Mouse (Mus musculus) CH12.LX (cell line): ENCODE results near the gene Plgrkt.

Experiments used
- CTCF ChIP-seq, 2 experiments: IDR thresholded peaks in 1 of 2; conservative IDR thresholded peaks in 1 of 2; 2 replicates each; pipeline ENCODE4 v1.5.1; 2011 to 2012; ENCODE audit warnings: low read depth in 2 of 2, low read length in 2 of 2, improper control_type of control experiment in 1 of 2, inconsistent platforms in 1 of 2, mild to moderate bottlenecking in 1 of 2, moderate library complexity in 1 of 2
- E2F4 ChIP-seq: IDR thresholded peaks from 2 replicates; pipeline ENCODE4 v1.6.1; 2011; ENCODE audit warnings: low read depth, low read length, improper control_type of control experiment; ENCODE audit not compliant: insufficient replicate concordance
- ELF1 ChIP-seq: IDR thresholded peaks from 2 replicates; pipeline ENCODE4 v1.6.1; 2014; ENCODE audit warnings: low read depth, mild to moderate bottlenecking, inconsistent platforms, low read length, improper control_type of control experiment
- EP300 ChIP-seq: IDR thresholded peaks from 2 replicates; pipeline ENCODE4 v1.6.1; 2011; ENCODE audit warnings: low read length, improper control_type of control experiment
- HCFC1 ChIP-seq: IDR thresholded peaks from 2 replicates; pipeline ENCODE4 v1.6.1; 2012; ENCODE audit warnings: low read depth, mild to moderate bottlenecking, inconsistent platforms, low read length, improper control_type of control experiment
- MAX ChIP-seq: IDR thresholded peaks from 2 replicates; pipeline ENCODE4 v1.6.1; 2011; ENCODE audit warnings: low read length, improper control_type of control experiment
- MYC ChIP-seq: IDR thresholded peaks from 2 replicates; pipeline ENCODE4 v1.6.1; 2011; ENCODE audit warnings: low read depth, mild to moderate bottlenecking, improper control_type of control experiment, low read length
- POLR2A ChIP-seq: IDR thresholded peaks from 2 replicates; pipeline ENCODE4 v1.6.1; 2011; ENCODE audit warnings: low read depth, mild to moderate bottlenecking, improper control_type of control experiment, low read length
- RCOR1 ChIP-seq: conservative IDR thresholded peaks from 2 replicates; pipeline ENCODE4 v1.6.1; 2012; ENCODE audit warnings: low read depth, mild to moderate bottlenecking, inconsistent platforms, low read length, improper control_type of control experiment
- TCF12 ChIP-seq: IDR thresholded peaks from 2 replicates; pipeline ENCODE4 v1.6.1; 2014; ENCODE audit warnings: low read depth, mild to moderate bottlenecking, inconsistent platforms, low read length, improper control_type of control experiment
- USF1 ChIP-seq: IDR thresholded peaks from 2 replicates; pipeline ENCODE4 v1.6.1; 2014; ENCODE audit warnings: low read depth, mild to moderate bottlenecking, inconsistent platforms, low read length, improper control_type of control experiment
- ZC3H11A ChIP-seq: IDR thresholded peaks from 2 replicates; pipeline ENCODE4 v1.6.1; 2012; ENCODE audit warnings: low read depth, mild to moderate bottlenecking, inconsistent platforms, low read length, improper control_type of control experiment
- ZMIZ1 ChIP-seq: IDR thresholded peaks from 2 replicates; pipeline ENCODE4 v1.6.1; 2012; ENCODE audit warnings: low read depth, mild to moderate bottlenecking, inconsistent platforms, low read length, improper control_type of control experiment

GRCm38 (mm10) chr19:29396353-29396752, 29.2 kb upstream of the Plgrkt start:
- TF ChIP-seq CTCF (conservative IDR thresholded peaks at IDR 0.05 in 1 of 2, IDR thresholded peaks at IDR 0.05 in 1 of 2; ENCODE audit: low read depth in 2 of 2, low read length in 2 of 2) (no peak), EP300 (no peak), ELF1 (no peak), POLR2A (no peak), ZMIZ1 (no peak), E2F4 (no peak), TCF12 (no peak), HCFC1 (no peak), USF1 (no peak), ZC3H11A (no peak), MYC (no peak), RCOR1 (no peak), MAX (no peak)
